Mouse (Mus musculus) Patski (cell line): ENCODE data around the gene Chmp2a. TPM values are rescaled to one million over a fixed set of nuclear protein-coding genes. Genes with fewer than 3 reads are reported as not detected.
A peak's percentile ranks its signal among the peaks of the same experiment; 100 is the strongest.

Source experiments
- ATAC-seq: fragments of 100-300 bp; one replicate; pipeline ENCODE4 v1.8.0; 2021
- CTCF ChIA-PET: fragments of 350-600 bp; sonication (Branson Sonifier 250); formaldehyde crosslinking; loops from one replicate; lab custom pipeline; 2022; ENCODE audit warnings: inconsistent platforms; lab: Charles Lee
- POLR2A ChIA-PET: fragments of 350-600 bp; sonication (Branson Sonifier 250); formaldehyde crosslinking; loops from one replicate; lab custom pipeline; 2022; ENCODE audit warnings: antibody characterized with exemption, inconsistent platforms; lab: Charles Lee
- DNase-seq: peaks from one replicate; pipeline ENCODE4 v3.0.0-alpha.2; 2011; ENCODE audit warnings: low read depth, low spot score
- H3K27me3 ChIP-seq: fragments of 371-371 bp; one replicate; pipeline ENCODE4 v1.5.1; 2021
- CTCF ChIP-seq: fragments of 100-300 bp; IDR thresholded peaks from one replicate; pipeline ENCODE4 v1.5.1; 2021
- in situ Hi-C: fragments of 300-500 bp; cut with MboI; formaldehyde crosslinking; loops from 3 replicates; pipeline ENCODE4 v1.11.1; 2018; ENCODE audit warnings: low pct_unique_long_range_greater_than_20kb, mixed read lengths
- polyA plus RNA-seq: library from polyadenylated mRNA; unstranded; gene quantifications from one replicate; pipeline ENCODE4 v1.2.3, GENCODE M21; 2021

Chmp2a gene
- polyA plus RNA-seq, 1 experiment from 2014 or later: 215 TPM

DNA sequence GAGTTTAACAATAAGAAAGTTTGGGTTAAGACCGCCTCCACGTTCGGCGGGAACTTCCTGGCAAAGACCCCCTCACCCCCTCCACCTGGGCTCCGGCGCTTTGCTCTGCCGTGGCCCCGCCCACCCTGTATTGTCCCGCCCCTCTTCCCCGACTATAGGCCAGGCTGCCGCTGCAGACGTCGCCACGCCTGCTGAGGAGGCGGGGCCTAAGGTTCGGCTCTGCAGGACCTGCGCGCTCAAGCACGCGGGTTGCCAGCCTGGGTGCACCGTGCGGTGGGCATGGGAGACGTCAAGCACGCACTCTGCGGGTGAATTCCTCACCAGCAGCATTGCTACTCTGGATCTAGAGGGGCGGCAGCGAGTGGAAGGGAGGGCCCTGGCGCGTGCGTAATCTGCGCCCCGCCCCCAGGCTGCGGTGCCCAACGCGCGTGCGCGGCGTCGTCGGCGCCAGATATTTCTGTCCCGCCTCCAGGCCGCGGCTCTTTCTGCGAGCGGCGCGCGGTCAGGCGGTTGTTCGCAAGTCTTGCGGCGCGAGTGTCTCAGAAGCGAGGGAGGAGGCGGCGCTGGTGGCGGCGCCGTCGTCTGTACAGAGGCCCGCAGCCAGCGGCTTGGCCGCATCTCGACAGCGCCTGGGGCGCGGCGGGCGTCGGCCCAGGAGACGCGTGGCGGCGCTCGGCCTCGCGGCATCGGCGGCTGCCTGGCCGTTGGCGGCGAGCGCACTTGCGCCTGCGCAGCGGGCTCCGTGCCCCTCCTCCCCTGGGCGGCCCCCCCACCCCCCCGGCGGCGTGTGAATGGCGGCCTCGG, 10.5 kb downstream of the Chmp2a start:
- no peak for TF ChIP-seq CTCF
- ATAC-seq (peak; percentile 86), DNase-seq (no peak)
- CTCF ChIA-PET: no interaction called here
- POLR2A ChIA-PET: interaction anchor here (2.5 kb wide), 1 partner anchor 15 kb away, joined by 8 read pairs; the partner anchor contains the start of gene Ube2m
- H3K27me3 ChIP-seq: no peaks in the 10 kb centered on the region
- in situ Hi-C loops: no loop called here

- no peak for DNase-seq
- ChIA-PET POLR2A (interaction anchor here (0.8 kb wide), 1 partner anchor 68 kb away, joined by 3 read pairs; no protein-coding TSS in a partner anchor), CTCF (no interaction called here)
- no peak for TF ChIP-seq CTCF
- no peaks in the 10 kb centered on the region for H3K27me3 ChIP-seq
- in situ Hi-C loops: no loop called here
- ATAC-seq: peak; percentile 44
These were observed 11.7 kb downstream of the Chmp2a start for GRCm38 (mm10) chr7:13022773-13023535.

- no peaks in the 10 kb centered on the region for H3K27me3 ChIP-seq
- ChIA-PET CTCF (interaction anchor here (1.5 kb wide), 1 partner anchor 24 kb away, joined by 3 read pairs; no protein-coding TSS in a partner anchor), POLR2A (interaction anchor here (0.6 kb wide), 1 partner anchor 241 kb away, joined by 5 read pairs; no protein-coding TSS in a partner anchor)
- ATAC-seq (no peak), DNase-seq (no peak)
- no peak for TF ChIP-seq CTCF
- in situ Hi-C loops: no loop called here
These were observed 19.4 kb downstream of the Chmp2a start for GRCm38 (mm10) chr7:13015217-13015616.

DNA sequence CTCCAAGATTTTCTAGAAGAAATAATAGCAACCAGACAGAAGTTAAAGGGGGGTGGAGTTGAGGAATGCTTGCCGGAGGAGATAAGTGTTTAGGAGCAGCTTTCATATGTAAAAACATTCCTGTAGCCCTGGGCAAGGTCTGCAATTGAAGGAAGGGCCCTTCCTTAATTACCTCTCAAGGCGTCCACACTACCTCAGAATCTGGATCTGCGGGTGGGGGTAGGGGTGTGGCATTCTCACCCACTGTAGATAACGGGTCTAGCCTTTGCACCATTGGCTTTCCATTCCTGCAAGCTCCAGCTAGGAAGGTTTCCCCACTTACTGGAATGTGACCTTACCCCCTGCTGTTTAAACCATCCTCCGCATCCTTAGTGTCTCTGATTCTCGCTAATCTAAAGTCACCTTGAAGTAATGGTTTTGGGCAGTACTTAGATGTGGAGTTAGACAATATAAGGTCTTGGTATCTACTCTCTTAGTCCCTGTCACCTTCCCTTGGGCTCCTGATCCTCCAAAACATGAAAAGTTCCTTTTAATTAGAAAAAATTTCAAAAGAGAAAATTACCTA, 20.2 kb downstream of the Chmp2a start:
- no peak for DNase-seq
- in situ Hi-C loops: loop anchor here (5.0 kb wide), 1 partner anchor 33 kb away; no protein-coding TSS in a partner anchor

DNA sequence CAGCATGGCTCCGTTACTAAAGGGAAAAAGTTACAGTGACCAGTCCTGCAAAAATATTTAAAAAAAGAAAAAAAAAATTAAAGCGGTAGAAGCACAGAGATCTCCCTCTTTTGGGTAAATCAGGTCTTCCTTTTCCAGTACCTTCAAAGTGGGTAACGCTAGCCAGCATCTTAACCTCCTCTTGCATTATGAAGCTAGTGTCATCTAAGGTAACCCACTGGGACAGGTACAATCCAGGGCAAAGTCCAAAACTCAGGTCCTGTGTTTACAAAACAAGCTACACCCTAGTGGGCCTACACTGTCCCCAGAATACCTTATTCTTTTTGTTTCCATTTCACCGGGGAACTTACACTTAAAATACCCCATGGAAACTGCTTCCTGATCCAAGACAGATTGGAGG, 20.9 kb downstream of the Chmp2a start:
- in situ Hi-C loops: loop anchor here (5.0 kb wide), 1 partner anchor 34 kb away; no protein-coding TSS in a partner anchor
- CTCF ChIA-PET: interaction anchor here (1.0 kb wide), 1 partner anchor 59 kb away, joined by 3 read pairs; no protein-coding TSS in a partner anchor
- no peak for ATAC-seq
- POLR2A ChIA-PET: no interaction called here
- no peak for DNase-seq
- TF ChIP-seq CTCF: no peak
- no peaks in the 10 kb centered on the region for H3K27me3 ChIP-seq

More for the DNA sequence above, 20.2 kb downstream of the Chmp2a start:
- no peak for ATAC-seq
- CTCF ChIA-PET: interaction anchor here (1.0 to 1.5 kb wide), 2 partner anchors 25 to 59 kb away, joined by 3 read pairs; no protein-coding TSS in a partner anchor
- POLR2A ChIA-PET: no interaction called here
- no peak for TF ChIP-seq CTCF
- H3K27me3 ChIP-seq: no peaks in the 10 kb centered on the region

- DNase-seq (no peak), ATAC-seq (no peak)
- no peak for TF ChIP-seq CTCF
- H3K27me3 ChIP-seq: no peaks in the 10 kb centered on the region
- POLR2A ChIA-PET: interaction anchor here (0.6 to 1.0 kb wide), 3 partner anchors 19 to 31 kb away, joined by 4 to 5 read pairs (median 4); no protein-coding TSS in a partner anchor
- CTCF ChIA-PET: interaction anchor here (0.7 to 2.3 kb wide), 6 partner anchors 19 to 57 kb away, joined by 3 to 19 read pairs (median 8); partner anchors contain the start of gene Zfp446
- in situ Hi-C loops: loop anchor here (5.0 kb wide), 1 partner anchor 37 kb away; no protein-coding TSS in a partner anchor
These were observed 24.4 kb downstream of the Chmp2a start, which contains the start of gene Zbtb45 for GRCm38 (mm10) chr7:13010005-13010908. TSS of gene Zbtb45 (minus strand) at chr7:13010034.

DNA sequence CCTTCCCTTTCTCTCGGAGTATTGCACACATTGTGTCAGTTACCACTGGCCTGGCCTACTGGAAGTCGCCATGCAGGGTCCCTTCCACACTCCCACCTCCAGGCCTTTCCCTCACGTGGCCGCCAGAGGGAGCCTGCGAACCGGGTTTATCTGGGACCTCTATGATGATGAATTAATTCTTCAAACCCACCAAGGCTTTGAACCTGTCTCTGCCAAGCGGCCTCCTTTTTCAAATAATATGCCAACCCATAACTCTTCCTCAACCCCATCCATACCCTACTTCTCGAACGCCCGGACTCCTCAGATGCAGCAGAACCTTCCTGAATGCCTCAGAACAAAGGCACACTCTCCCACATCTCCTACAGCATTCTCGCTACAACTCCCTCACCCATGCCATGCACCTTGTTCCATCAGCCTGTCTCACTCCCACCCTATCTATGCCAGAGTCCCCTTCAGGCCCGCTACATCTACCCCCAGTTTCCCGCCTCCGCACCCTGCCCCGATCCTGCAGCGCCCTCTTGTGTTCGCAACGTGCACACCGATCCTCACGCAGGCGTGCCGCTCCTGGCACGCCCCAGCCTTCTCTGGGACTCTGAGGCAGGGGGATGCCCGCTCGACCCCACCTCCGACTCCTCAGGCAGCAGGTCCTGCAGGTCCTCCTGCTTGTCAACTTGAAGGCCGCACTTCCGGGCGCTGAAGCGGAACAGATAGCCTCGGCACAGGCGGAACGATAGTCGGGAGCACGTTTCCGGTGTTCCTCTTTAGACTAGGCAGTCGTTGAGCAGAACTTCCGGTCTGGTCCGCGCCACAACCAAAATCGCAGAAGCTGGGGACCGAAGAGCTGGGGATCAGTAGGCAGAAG, 25.2 kb downstream of the Chmp2a start:
- POLR2A ChIA-PET: interaction anchor here (0.6 to 1.0 kb wide), 3 partner anchors 19 to 32 kb away, joined by 4 to 5 read pairs (median 4); no protein-coding TSS in a partner anchor
- in situ Hi-C loops: loop anchor here (5.0 kb wide), 1 partner anchor 38 kb away; no protein-coding TSS in a partner anchor
- H3K27me3 ChIP-seq: no peaks in the 10 kb centered on the region
- DNase-seq (no peak), ATAC-seq (peak; percentile 94)
- CTCF ChIA-PET: interaction anchor here (0.7 to 2.3 kb wide), 8 partner anchors 9 to 57 kb away, joined by 3 to 19 read pairs (median 5); partner anchors contain the start of genes Slc27a5 and Zfp446
- peak; percentile 99 for TF ChIP-seq CTCF
